Mouse (Mus musculus): Measurements from ENCODE around the gene Sh3glb1. TPM values are rescaled to one million over a fixed set of nuclear protein-coding genes. Genes with fewer than 3 reads are reported as not detected.

Sh3glb1 gene
- polyA plus RNA-seq, 1 experiment from 2014 or later, result 115 TPM

Other genes with a start within 250 kb of the Sh3glb1 start
- gene Hs2st1, start 150.2 kb downstream of the Sh3glb1 start, polyA plus RNA-seq (2015; fragmentation: Nextera tagmentation; extraction: Ambion mirVana), result 10.8 and 11.7 TPM in 2 replicates
- 713 and 738 TPM in 2 replicates for gene Selenof, start 150.0 kb downstream of the Sh3glb1 start, polyA plus RNA-seq (2015; fragmentation: Nextera tagmentation; extraction: Ambion mirVana)
- 2.9 and 3.4 TPM in 2 replicates for gene Clca3a1, start 40.6 kb upstream of the Sh3glb1 start, polyA plus RNA-seq (2015; fragmentation: Nextera tagmentation; extraction: Ambion mirVana)
- 1.4 and 2.5 TPM in 2 replicates for gene Clca3a2, start 99.2 kb upstream of the Sh3glb1 start, polyA plus RNA-seq (2015; fragmentation: Nextera tagmentation; extraction: Ambion mirVana)
- gene Clca3b, start 129.0 kb upstream of the Sh3glb1 start, polyA plus RNA-seq (2015; fragmentation: Nextera tagmentation; extraction: Ambion mirVana), result 0.15 and 0.20 TPM in 2 replicates
- gene Clca4b, start 212.2 kb upstream of the Sh3glb1 start, polyA plus RNA-seq (2015; fragmentation: Nextera tagmentation; extraction: Ambion mirVana), result not detected in 2 replicates